Mouse (Mus musculus) heart, embryonic 12.5 days (tissue): ENCODE data around the gene Lpcat1. TPM values are rescaled to one million over a fixed set of nuclear protein-coding genes. Genes with fewer than 3 reads are reported as not detected.
A peak's percentile ranks its signal among the peaks of the same experiment; 100 is the strongest.

Experiments
- ATAC-seq: fragments of 200-750 bp; cut with Nextera tagmentation; 2 replicates; pipeline ENCODE4 v1.8.0; 2017; ENCODE audit warnings: moderate TSS enrichment, moderate library complexity; ENCODE audit not compliant: insufficient number of reproducible peaks, low FRiP score
- H3K27ac ChIP-seq: fragments of 300-500 bp; sonication (generic); 2 replicates; pipeline ENCODE4 v1.5.1; 2016; ENCODE audit warnings: mild to moderate bottlenecking, moderate library complexity; ENCODE audit not compliant: poor library complexity, severe bottlenecking
- H3K27me3 ChIP-seq: fragments of 300-500 bp; sonication (generic); replicated peaks from 2 replicates; pipeline ENCODE4 v1.6.1; 2016; ENCODE audit warnings: mild to moderate bottlenecking, moderate library complexity
- H3K36me3 ChIP-seq: fragments of 300-500 bp; sonication (generic); 2 replicates; pipeline ENCODE4 v1.6.1; 2016; ENCODE audit warnings: mild to moderate bottlenecking, moderate library complexity
- H3K4me1 ChIP-seq: fragments of 300-500 bp; sonication (generic); replicated peaks from 2 replicates; pipeline ENCODE4 v1.6.1; 2016; ENCODE audit warnings: mild to moderate bottlenecking
- H3K4me2 ChIP-seq: fragments of 300-500 bp; sonication (generic); 2 replicates; pipeline ENCODE4 v1.6.1; 2016; ENCODE audit warnings: mild to moderate bottlenecking, moderate library complexity
- H3K4me3 ChIP-seq: fragments of 300-500 bp; sonication (generic); 2 replicates; pipeline ENCODE4 v1.5.1; 2016; ENCODE audit warnings: mild to moderate bottlenecking
- H3K9ac ChIP-seq: fragments of 300-500 bp; sonication (generic); 2 replicates; pipeline ENCODE4 v1.6.1; 2016; ENCODE audit warnings: mild to moderate bottlenecking, moderate library complexity
- H3K9me3 ChIP-seq: fragments of 300-500 bp; sonication (generic); replicated peaks from 2 replicates; pipeline ENCODE4 v1.6.1; 2016; ENCODE audit warnings: mild to moderate bottlenecking, moderate library complexity
- WGBS: fragments of 180-500 bp; shearing (Covaris S2); methylation state at CpG from one replicate; pipeline ENCODE4 v1.1.7; 2016; 5-methylcytosine and 5-hydroxymethylcytosine counted together
- polyA plus RNA-seq: library from polyadenylated mRNA; unstranded; fragments of >200 nt; fragmentation: Nextera tagmentation; extraction: Ambion mirVana; gene quantifications from 2 replicates; pipeline ENCODE4 v1.2.1, GENCODE M21; 2016

Lpcat1 gene
- polyA plus RNA-seq, 1 experiment from 2014 or later: 24.1 TPM

- Histone ChIP-seq H3K9ac (no peak overlapping the region), H3K4me1 (peaks cover 42% of the 10 kb centered on the region), H3K27ac (no peak overlapping the region), H3K4me3 (no peak overlapping the region), H3K9me3 (no peaks in the 10 kb centered on the region), H3K27me3 (no peaks in the 10 kb centered on the region), H3K4me2 (no peak overlapping the region), H3K36me3 (no peaks in the 10 kb centered on the region)
- WGBS: 89% methylated on average over 2 of the region's 2 CpGs
- no peak for ATAC-seq
Measured at GRCm38 (mm10) chr13:73477841-73478240, 10.8 kb downstream of the Lpcat1 start.

- 68% methylated on average over 7 of the region's 7 CpGs for WGBS
Measured at GRCm38 (mm10) chr13:73482476-73482875, 15.5 kb downstream of the Lpcat1 start.

GRCm38 (mm10) chr13:73483331-73483730, 16.3 kb downstream of the Lpcat1 start:
- H3K27ac ChIP-seq: no peak overlapping the region
- no peak for ATAC-seq

More at GRCm38 (mm10) chr13:73482476-73482875, 15.5 kb downstream of the Lpcat1 start:
- Histone ChIP-seq H3K27me3 (no peaks in the 10 kb centered on the region), H3K36me3 (peaks cover 10% of the 10 kb centered on the region), H3K4me3 (no peak overlapping the region), H3K27ac (peak overlapping the region; percentile 67), H3K4me1 (peaks cover 51% of the 10 kb centered on the region), H3K9me3 (peaks cover 7% of the 10 kb centered on the region; the same call in 1 of the 2 replicates), H3K4me2 (no peak overlapping the region), H3K9ac (no peak overlapping the region)
- ATAC-seq: no peak

GRCm38 (mm10) chr13:73484171-73484570, 17.2 kb downstream of the Lpcat1 start:
- peaks cover 17% of the 10 kb centered on the region for H3K36me3 ChIP-seq
- H3K9me3 ChIP-seq: peaks cover 7% of the 10 kb centered on the region; the same call in 1 of the 2 replicates
- no peak overlapping the region for H3K4me3 ChIP-seq
- no peaks in the 10 kb centered on the region for H3K27me3 ChIP-seq
- peak; percentile 65; the same call in 1 of the 2 replicates for ATAC-seq
- H3K9ac ChIP-seq: no peak overlapping the region
- peaks cover 46% of the 10 kb centered on the region for H3K4me1 ChIP-seq
- peak overlapping the region; percentile 20 for H3K27ac ChIP-seq
- H3K4me2 ChIP-seq: no peak overlapping the region
- WGBS: 46% methylated on average over 5 of the region's 5 CpGs

More at GRCm38 (mm10) chr13:73483331-73483730, 16.3 kb downstream of the Lpcat1 start:
- no peak overlapping the region for H3K9ac ChIP-seq
- H3K9me3 ChIP-seq: peaks cover 7% of the 10 kb centered on the region; the same call in 1 of the 2 replicates
- no peaks in the 10 kb centered on the region for H3K27me3 ChIP-seq
- peaks cover 10% of the 10 kb centered on the region for H3K36me3 ChIP-seq
- 84% methylated on average over 6 of the region's 6 CpGs for WGBS
- no peak overlapping the region for H3K4me2 ChIP-seq
- peaks cover 46% of the 10 kb centered on the region for H3K4me1 ChIP-seq
- no peak overlapping the region for H3K4me3 ChIP-seq

- no peak overlapping the region for H3K4me2 ChIP-seq
- WGBS: 18% methylated on average over 3 of the region's 3 CpGs
- peaks cover 53% of the 10 kb centered on the region for H3K36me3 ChIP-seq
- H3K9me3 ChIP-seq: peaks cover 7% of the 10 kb centered on the region; the same call in 1 of the 2 replicates
- H3K9ac ChIP-seq: no peak overlapping the region
- no peak overlapping the region for H3K27ac ChIP-seq
- H3K4me3 ChIP-seq: no peak overlapping the region
- no peak for ATAC-seq
- no peaks in the 10 kb centered on the region for H3K27me3 ChIP-seq
- H3K4me1 ChIP-seq: peaks cover 21% of the 10 kb centered on the region
Measured at GRCm38 (mm10) chr13:73488105-73488504, 21.1 kb downstream of the Lpcat1 start.

- Histone ChIP-seq H3K27ac (no peak overlapping the region), H3K4me3 (no peak overlapping the region), H3K4me2 (no peak overlapping the region), H3K27me3 (no peaks in the 10 kb centered on the region), H3K4me1 (peaks cover 14% of the 10 kb centered on the region), H3K9me3 (peaks cover 7% of the 10 kb centered on the region; the same call in 1 of the 2 replicates), H3K9ac (no peak overlapping the region), H3K36me3 (peaks cover 53% of the 10 kb centered on the region)
- WGBS: 80% methylated on average over 9 of the region's 9 CpGs
- ATAC-seq: no peak
Measured at GRCm38 (mm10) chr13:73488707-73489106, 21.7 kb downstream of the Lpcat1 start.

GRCm38 (mm10) chr13:73489986-73490385, 23.0 kb downstream of the Lpcat1 start:
- 80% methylated on average over 3 of the region's 3 CpGs for WGBS
- no peak overlapping the region for H3K4me2 ChIP-seq
- no peak for ATAC-seq
- no peak overlapping the region for H3K9ac ChIP-seq
- H3K4me3 ChIP-seq: no peak overlapping the region
- H3K27me3 ChIP-seq: no peaks in the 10 kb centered on the region
- peaks cover 2% of the 10 kb centered on the region; the same call in 1 of the 2 replicates for H3K4me1 ChIP-seq
- no peak overlapping the region for H3K27ac ChIP-seq
- peaks cover 7% of the 10 kb centered on the region; the same call in 1 of the 2 replicates for H3K9me3 ChIP-seq
- H3K36me3 ChIP-seq: peaks cover 60% of the 10 kb centered on the region

GRCm38 (mm10) chr13:73490564-73491170, 23.7 kb downstream of the Lpcat1 start:
- 77% methylated on average over 8 of the region's 8 CpGs for WGBS
- peaks cover 67% of the 10 kb centered on the region for H3K36me3 ChIP-seq
- no peaks in the 10 kb centered on the region; the same call in 1 of the 2 replicates for H3K4me1 ChIP-seq
- H3K27me3 ChIP-seq: no peaks in the 10 kb centered on the region
- ATAC-seq: 0 out of 2 replicates have a peak, but pooled peaks have one; percentile 7
- H3K27ac ChIP-seq: no peak overlapping the region
- H3K9ac ChIP-seq: no peak overlapping the region
- H3K4me3 ChIP-seq: no peak overlapping the region
- H3K9me3 ChIP-seq: peaks cover 7% of the 10 kb centered on the region; the same call in 1 of the 2 replicates
- H3K4me2 ChIP-seq: no peak overlapping the region

- Histone ChIP-seq H3K27ac (no peak overlapping the region), H3K27me3 (no peaks in the 10 kb centered on the region), H3K36me3 (peaks cover 72% of the 10 kb centered on the region), H3K4me3 (no peak overlapping the region), H3K9ac (no peak overlapping the region), H3K4me2 (no peak overlapping the region), H3K9me3 (no peaks in the 10 kb centered on the region), H3K4me1 (no peaks in the 10 kb centered on the region; the same call in 1 of the 2 replicates)
- WGBS: 90% methylated on average over 4 of the region's 4 CpGs
- no peak for ATAC-seq
Measured at GRCm38 (mm10) chr13:73493183-73493582, 26.2 kb downstream of the Lpcat1 start.

GRCm38 (mm10) chr13:73494528-73494927, 27.5 kb downstream of the Lpcat1 start:
- no peak overlapping the region for H3K4me3 ChIP-seq
- no peak overlapping the region for H3K4me2 ChIP-seq
- H3K9ac ChIP-seq: no peak overlapping the region
- H3K4me1 ChIP-seq: peaks cover 5% of the 10 kb centered on the region; the same call in 1 of the 2 replicates
- no peak overlapping the region for H3K27ac ChIP-seq
- peaks cover 69% of the 10 kb centered on the region for H3K36me3 ChIP-seq
- H3K27me3 ChIP-seq: no peaks in the 10 kb centered on the region
- no peak for ATAC-seq
- no peaks in the 10 kb centered on the region for H3K9me3 ChIP-seq
- 73% methylated on average over 9 of the region's 9 CpGs for WGBS

GRCm38 (mm10) chr13:73496137-73496536, 29.1 kb downstream of the Lpcat1 start:
- Histone ChIP-seq H3K4me2 (no peak overlapping the region), H3K9me3 (no peaks in the 10 kb centered on the region), H3K4me1 (peaks cover 21% of the 10 kb centered on the region), H3K9ac (no peak overlapping the region), H3K27me3 (no peaks in the 10 kb centered on the region), H3K4me3 (no peak overlapping the region), H3K36me3 (peaks cover 62% of the 10 kb centered on the region), H3K27ac (no peak overlapping the region)
- ATAC-seq: no peak
- WGBS: 44% methylated on average over 2 of the region's 2 CpGs
